In the genomic region with DNA sequence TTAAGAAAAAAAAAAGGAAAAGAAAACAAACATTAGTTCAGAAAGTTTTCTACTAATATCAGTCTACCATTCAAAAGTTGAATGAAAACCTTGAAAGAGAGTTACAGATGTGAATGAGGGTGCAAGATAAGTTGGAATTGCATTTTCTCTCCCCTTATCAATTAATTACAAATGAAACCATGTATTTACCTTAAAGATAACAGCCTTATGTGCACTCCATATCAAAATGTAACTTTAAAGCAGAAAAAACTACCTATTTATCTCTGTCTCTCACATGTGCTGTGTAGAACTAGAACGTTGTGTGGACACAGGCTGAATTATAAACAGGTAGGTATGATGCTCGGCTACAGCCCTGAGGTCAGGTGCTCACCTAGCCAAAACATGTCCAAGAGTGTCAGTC, we compare ENCODE assay signal across 35 mouse cellular contexts. TPM values are rescaled to one million over a fixed set of nuclear protein-coding genes. Genes with fewer than 3 reads are reported as not detected.
DNase-seq lines count a peak whose midpoint lies in the region; ATAC-seq and TF ChIP-seq lines count a peak whose summit lies in the region.
"Had no signal": no experiment of that assay in that cellular context is flagged by ENCODE, and none has a peak within 500 bp of the region (broad histone marks: within the 10 kb centered on the region; RNA-seq: fewer than 3 reads in every experiment).

No protein-coding gene starts in this region.

- no peaks in the 10 kb centered on the region; a peak in 2 of 4 replicates for H3K27me3 ChIP-seq in MEL (ENCODE audit: control insufficient read depth in 1 of 2, insufficient read depth in 2 of 2, low read length in 2 of 2)
- H3K27me3 ChIP-seq in liver, embryonic 13.5 days: no peaks in the 10 kb centered on the region
- H3K27me3 ChIP-seq in intestine, embryonic 16.5 days (replicated peaks; ENCODE audit: control insufficient read depth, insufficient read depth, low read length): no peaks in the 10 kb centered on the region
- H3K27me3 ChIP-seq: embryonic facial prominence, embryonic 12.5 days; hindbrain, embryonic 12.5 days; intestine, embryonic 15.5 days; limb, embryonic 12.5 days; midbrain, embryonic 15.5 days; neural tube, embryonic 15.5 days; stomach, embryonic 15.5 days had no signal

- no peaks in the 10 kb centered on the region for H3K9me3 ChIP-seq in MEL (replicated peaks; ENCODE audit: insufficient read depth, low read length)
- no peaks in the 10 kb centered on the region for H3K9me3 ChIP-seq in liver, embryonic 13.5 days (replicated peaks)
- H3K9me3 ChIP-seq in intestine, embryonic 16.5 days (ENCODE audit: control insufficient read depth, low read length): no peaks in the 10 kb centered on the region
- H3K9me3 ChIP-seq: embryonic facial prominence, embryonic 12.5 days; heart, embryonic 10.5 days; hindbrain, embryonic 12.5 days; intestine, embryonic 15.5 days; limb, embryonic 12.5 days; midbrain, embryonic 10.5 days; midbrain, embryonic 15.5 days; neural tube, embryonic 15.5 days; stomach, embryonic 15.5 days had no signal

- TF ChIP-seq RAD21 in MEL (IDR thresholded peaks at IDR 0.05; ENCODE audit: low read depth, low read length): no peak

- H3K4me1 ChIP-seq in MEL (ENCODE audit: control insufficient read depth in 1 of 2, insufficient read depth in 2 of 2, low read length in 2 of 2): no peaks in the 10 kb centered on the region
- H3K4me1 ChIP-seq in liver, embryonic 13.5 days (replicated peaks): peaks cover 50% of the 10 kb centered on the region
- peaks cover 50% of the 10 kb centered on the region for H3K4me1 ChIP-seq in intestine, embryonic 16.5 days (ENCODE audit: control insufficient read depth, insufficient read depth, low read length)

- H3K79me2 ChIP-seq in MEL (ENCODE audit: control insufficient read depth, insufficient read depth, low read length, poor library complexity): no peaks in the 10 kb centered on the region

- no peak overlapping the region for H3K27ac ChIP-seq in MEL (ENCODE audit: control insufficient read depth, low read depth, low read length)
- H3K27ac ChIP-seq in liver, embryonic 13.5 days: no peak overlapping the region
- H3K27ac ChIP-seq in intestine, embryonic 16.5 days (ENCODE audit: low read length): no peak overlapping the region
- H3K27ac ChIP-seq: embryonic facial prominence, embryonic 12.5 days; heart, embryonic 10.5 days; hindbrain, embryonic 12.5 days; hindbrain, postnatal 0 days; intestine, embryonic 15.5 days; kidney, postnatal 0 days; left cerebral cortex, adult 2 months; macrophage; midbrain, embryonic 10.5 days; midbrain, embryonic 15.5 days; neural tube, embryonic 15.5 days; stomach, embryonic 15.5 days had no signal

- no peak overlapping the region for H3K4me2 ChIP-seq in liver, embryonic 13.5 days
- H3K4me2 ChIP-seq in intestine, embryonic 16.5 days (ENCODE audit: low read depth, low read length): no peak overlapping the region
- H3K4me2 ChIP-seq: embryonic facial prominence, embryonic 12.5 days; hindbrain, embryonic 12.5 days; intestine, embryonic 15.5 days; limb, embryonic 12.5 days; midbrain, embryonic 15.5 days; neural tube, embryonic 15.5 days; stomach, embryonic 15.5 days had no signal

- peak; percentile 84 for ATAC-seq in liver, embryonic 13.5 days (ENCODE audit: low read depth)
- peak; percentile 77 for ATAC-seq in megakaryocyte progenitor cell, adult 5-6 weeks (replicated peaks; ENCODE audit: poor library complexity)
- ATAC-seq in intestine, embryonic 16.5 days: no peak
- ATAC-seq: CD4-positive, CD25-positive, alpha-beta regulatory T cell, adult 4 months; forebrain, postnatal 0 days; hindbrain, postnatal 0 days; intestine, embryonic 15.5 days; midbrain, embryonic 15.5 days had no signal

- no peaks in the 10 kb centered on the region for H3K36me3 ChIP-seq in MEL (ENCODE audit: control insufficient read depth in 1 of 2, insufficient read depth in 2 of 2, low read length in 2 of 2)
- no peaks in the 10 kb centered on the region for H3K36me3 ChIP-seq in liver, embryonic 13.5 days
- no peaks in the 10 kb centered on the region for H3K36me3 ChIP-seq in intestine, embryonic 16.5 days (ENCODE audit: control insufficient read depth, insufficient read depth, low read length)
- H3K36me3 ChIP-seq: intestine, embryonic 15.5 days; midbrain, embryonic 15.5 days; neural tube, embryonic 15.5 days; stomach, embryonic 15.5 days had no signal

- TF ChIP-seq POLR2A in MEL (IDR thresholded peaks at IDR 0.05; ENCODE audit: control insufficient read depth in 1 of 2, insufficient read depth in 1 of 2, low read depth in 1 of 2, low read length in 2 of 2, poor library complexity in 1 of 2): no peak

- TF ChIP-seq EP300 in MEL (IDR thresholded peaks at IDR 0.05; ENCODE audit: low read depth in 1 of 2, low read length in 2 of 2): peak; percentile 43 to 58; a peak in 2 of 4 replicates

- no peak for DNase-seq in MEL (ENCODE audit: low read depth, low spot score)
- DNase-seq in c-Kit-positive CD71-positive TER-119-positive erythroid progenitor cells, embryonic 14.5 days (ENCODE audit: low spot score): peak; percentile 47
- DNase-seq in liver, embryonic 13.5 days: no peak
- DNase-seq in lung, adult 18-20 months: no peak
- no peak for DNase-seq in layer of hippocampus, adult 8-10 months (ENCODE audit: low spot score in 2 of 2)
- DNase-seq: adrenal gland, postnatal 25 days; cerebellum, adult 8-10 months; cerebellum, postnatal 25 days; embryo, embryonic 11 days; forebrain, postnatal 0 days; gastrocnemius, postnatal 14 days; heart, postnatal 36 days; kidney, adult 8-10 months; lung, adult 2 months; lung, postnatal 10 days; right cerebral cortex, postnatal 25 days; thymus, adult 18-20 months; thymus, postnatal 4 days had no signal

- WGBS in liver, embryonic 13.5 days (ENCODE audit: insufficient replicate concordance): 20% methylated on average over 2 of the region's 2 CpGs
- WGBS in intestine, embryonic 16.5 days: 65% methylated on average over 2 of the region's 2 CpGs

- no peak overlapping the region for H3K9ac ChIP-seq in MEL (ENCODE audit: control insufficient read depth, low read depth, low read length, poor library complexity, severe bottlenecking)
- H3K9ac ChIP-seq in liver, embryonic 13.5 days: no peak overlapping the region
- no peak overlapping the region for H3K9ac ChIP-seq in intestine, embryonic 16.5 days (ENCODE audit: low read depth, low read length)
- H3K9ac ChIP-seq: embryonic facial prominence, embryonic 12.5 days; forebrain, postnatal 0 days; hindbrain, embryonic 12.5 days; intestine, embryonic 15.5 days; limb, embryonic 12.5 days; midbrain, embryonic 15.5 days; neural tube, embryonic 15.5 days; stomach, embryonic 15.5 days had no signal

- H3K4me3 ChIP-seq in MEL (ENCODE audit: control insufficient read depth in 1 of 2, insufficient read depth in 1 of 2, low read depth in 2 of 2, low read length in 2 of 2): no peak overlapping the region
- no peak overlapping the region for H3K4me3 ChIP-seq in liver, embryonic 13.5 days (replicated peaks)
- H3K4me3 ChIP-seq in intestine, embryonic 16.5 days (ENCODE audit: low read length): no peak overlapping the region
- H3K4me3 ChIP-seq: embryonic facial prominence, embryonic 12.5 days; heart, embryonic 10.5 days; hindbrain, embryonic 12.5 days; intestine, embryonic 15.5 days; left cerebral cortex, adult 2 months; limb, embryonic 12.5 days; midbrain, embryonic 10.5 days; midbrain, embryonic 15.5 days; neural tube, embryonic 15.5 days; stomach, embryonic 15.5 days had no signal

- TF ChIP-seq CTCF in MEL (IDR thresholded peaks at IDR 0.05 in 2 of 3, conservative IDR thresholded peaks at IDR 0.05 in 1 of 3; ENCODE audit: control insufficient read depth in 1 of 3, insufficient read depth in 1 of 3, low read depth in 2 of 3, low read length in 3 of 3, poor library complexity in 1 of 3, severe bottlenecking in 1 of 3): no peak

TF ChIP-seq in MEL, 35 proteins besides CTCF, POLR2A, EP300 and RAD21:
- TF ChIP-seq TCF12 (IDR thresholded peaks at IDR 0.05; ENCODE audit: low read depth, low read length) (peak; percentile 68; the same call in 1 of the 2 replicates), GATA1 (IDR thresholded peaks at IDR 0.05; ENCODE audit: low read depth, low read length) (0 out of 2 replicates have a peak, but pooled peaks have one; percentile 12), CHD2 (IDR thresholded peaks at IDR 0.05; ENCODE audit: low read length) (no peak)

RNA-seq across cellular contexts. Expression of a gene that starts 40.5 kb away (rescaled TPM):
- not detected in 2 replicates for total RNA-seq in MEL (2012; rRNA removed)
- not detected for polyA plus RNA-seq in MEL (2012; ENCODE audit: insufficient read depth in 1 of 2, insufficient read length in 2 of 2, low read depth in 1 of 2, low replicate concordance in 2 of 2, missing spikeins in 1 of 2)
- 3.5 and 3.7 TPM in 2 replicates for polyA plus RNA-seq in liver, embryonic 13.5 days (2015; fragmentation: Nextera tagmentation; extraction: Ambion mirVana)
- total RNA-seq in megakaryocyte progenitor cell, adult 5-6 weeks (2015): not detected in 2 replicates
- total RNA-seq in megakaryocyte progenitor cell, adult 5-6 weeks (2017): not detected in 2 replicates
- polyA plus RNA-seq in intestine, embryonic 16.5 days (2015; fragmentation: Nextera tagmentation; extraction: Ambion mirVana): 13.2 and 18.3 TPM in 2 replicates
- 10 to 100 TPM; 18.3 to 22.7 (median 19.8) TPM for total RNA-seq in layer of hippocampus, adult 8-10 months (2022)
- total RNA-seq: granulocyte monocyte progenitor cell, adult 5-6 weeks had no signal
- polyA plus RNA-seq: CD4-positive, CD25-positive, alpha-beta regulatory T cell, adult 4 months had no signal

Comparison
In these comparisons a context has a peak if more than half of its experiments do, and no peak if none do; other contexts are left out.
1. RNA of a gene that starts 40.5 kb away (total RNA-seq): 18.3 to 22.7 TPM in layer of hippocampus, adult 8-10 months; not detected in MEL and not detected in megakaryocyte progenitor cell, adult 5-6 weeks; every median in the first group is over 10 times any median in the second.